Mouse (Mus musculus) limb, embryonic 11.5 days (tissue): ENCODE results near the gene Ngrn. TPM values are rescaled to one million over a fixed set of nuclear protein-coding genes. Genes with fewer than 3 reads are reported as not detected.
A peak's percentile ranks its signal among the peaks of the same experiment; 100 is the strongest.

Source experiments
- ATAC-seq: fragments of 200-750 bp; cut with Nextera tagmentation; 2 replicates; pipeline ENCODE4 v1.8.0; 2017; ENCODE audit warnings: low read depth; ENCODE audit not compliant: insufficient number of reproducible peaks, low FRiP score, low TSS enrichment
- DNase-seq: peaks from one replicate; pipeline ENCODE4 v3.0.0-alpha.2; 2015; ENCODE audit warnings: low spot score
- H3K27ac ChIP-seq: fragments of 300-500 bp; sonication (generic); replicated peaks from 2 replicates; pipeline ENCODE4 v1.5.1; 2014; ENCODE audit warnings: low read depth, mild to moderate bottlenecking, low read length
- H3K27me3 ChIP-seq: fragments of 300-500 bp; sonication (generic); 2 replicates; pipeline ENCODE4 v1.6.1; 2014; ENCODE audit warnings: mild to moderate bottlenecking, low read length, mixed read lengths; ENCODE audit not compliant: control insufficient read depth, insufficient read depth
- H3K36me3 ChIP-seq: fragments of 300-500 bp; sonication (generic); 2 replicates; pipeline ENCODE4 v1.6.1; 2014; ENCODE audit warnings: mild to moderate bottlenecking, low read length, moderate library complexity, mixed read lengths; ENCODE audit not compliant: control insufficient read depth, insufficient read depth
- H3K4me1 ChIP-seq: fragments of 300-500 bp; sonication (generic); 2 replicates; pipeline ENCODE4 v1.6.1; 2014; ENCODE audit warnings: low read length, mixed read lengths; ENCODE audit not compliant: control insufficient read depth, insufficient read depth
- H3K4me2 ChIP-seq: fragments of 300-500 bp; sonication (generic); 2 replicates; pipeline ENCODE4 v1.6.1; 2014; ENCODE audit warnings: low read depth, mild to moderate bottlenecking, moderate library complexity; ENCODE audit not compliant: severe bottlenecking
- H3K4me3 ChIP-seq: fragments of 300-500 bp; sonication (generic); 2 replicates; pipeline ENCODE4 v1.5.1; 2014; ENCODE audit warnings: low read depth, low read length
- H3K9ac ChIP-seq: fragments of 300-500 bp; sonication (generic); 2 replicates; pipeline ENCODE4 v1.6.1; 2014; ENCODE audit warnings: mild to moderate bottlenecking, low read length
- H3K9me3 ChIP-seq: fragments of 300-500 bp; sonication (generic); 2 replicates; pipeline ENCODE4 v1.6.1; 2016; ENCODE audit warnings: low read length; ENCODE audit not compliant: control insufficient read depth
- WGBS: fragments of 180-500 bp; shearing (Covaris S2); extraction: QIAGEN DNeasy Blood & Tissue Kit; methylation state at CpG from one replicate; pipeline ENCODE4 v1.1.7; 2014; 5-methylcytosine and 5-hydroxymethylcytosine counted together
- polyA plus RNA-seq: library from polyadenylated mRNA; unstranded; fragments of >200 nt; fragmentation: Nextera tagmentation; extraction: Ambion mirVana; gene quantifications from 2 replicates; pipeline ENCODE4 v1.2.1, GENCODE M21; 2014

Ngrn gene
- 47.4 and 49.0 TPM in 2 replicates for polyA plus RNA-seq

DNA sequence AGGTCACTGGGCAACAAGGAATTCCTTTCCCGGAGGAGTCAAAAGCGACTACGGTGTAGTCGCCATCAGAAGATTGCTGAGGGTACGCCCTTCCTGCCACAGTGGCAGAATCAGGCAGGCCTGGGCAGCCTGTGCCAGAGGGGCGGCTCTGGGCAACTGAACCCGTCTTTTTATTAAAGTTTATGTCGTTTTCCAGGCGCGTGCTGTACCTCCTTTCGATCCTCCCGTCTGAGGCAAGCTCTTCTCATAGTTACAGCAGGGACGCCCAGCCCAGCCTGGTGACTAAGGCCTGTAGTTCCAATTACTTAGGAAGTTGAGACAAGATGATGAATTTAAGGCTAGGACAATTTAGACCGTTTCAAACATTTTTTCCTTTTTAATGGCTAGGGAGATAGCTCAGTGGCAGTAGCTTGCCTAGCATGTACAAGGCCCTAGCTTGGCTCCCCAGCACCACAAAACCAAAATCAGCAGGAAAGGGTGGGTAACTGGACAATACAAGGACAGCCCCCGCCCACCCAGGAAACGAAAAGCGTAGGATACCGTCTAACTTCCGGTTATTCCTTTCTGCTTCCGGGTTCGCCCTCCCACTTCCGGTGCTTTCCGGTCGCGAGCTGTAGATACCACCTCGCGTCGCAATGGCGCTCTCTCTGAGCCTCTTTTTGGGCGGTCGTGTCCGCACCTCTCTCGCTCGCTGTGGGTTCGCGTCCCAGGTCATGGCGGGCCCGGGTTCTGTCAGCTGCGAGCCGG lies at the start of gene Ngrn:
TSS of gene Ngrn (plus strand) at position 591 of the 747 bp plus-strand sequence.
- peaks cover 6% of the 10 kb centered on the region for H3K36me3 ChIP-seq
- DNase-seq (peak; percentile 88), ATAC-seq (peak; percentile 84)
- no peaks in the 10 kb centered on the region for H3K9me3 ChIP-seq
- peak within 1 kb of the TSS; percentile 76 for H3K4me2 ChIP-seq
- H3K4me3 ChIP-seq = peak within 1 kb of the TSS; percentile 96
- WGBS = 26% methylated on average over 40 of the region's 40 CpGs
- peak within 1 kb of the TSS; percentile 38; the same call in 1 of the 2 replicates for H3K27ac ChIP-seq
- H3K27me3 ChIP-seq = no peaks in the 10 kb centered on the region
- H3K9ac ChIP-seq = peak within 1 kb of the TSS; percentile 79
- H3K4me1 ChIP-seq = 0 out of 2 replicates have a peak, but pooled peaks cover 5% of the 10 kb centered on the region

DNA sequence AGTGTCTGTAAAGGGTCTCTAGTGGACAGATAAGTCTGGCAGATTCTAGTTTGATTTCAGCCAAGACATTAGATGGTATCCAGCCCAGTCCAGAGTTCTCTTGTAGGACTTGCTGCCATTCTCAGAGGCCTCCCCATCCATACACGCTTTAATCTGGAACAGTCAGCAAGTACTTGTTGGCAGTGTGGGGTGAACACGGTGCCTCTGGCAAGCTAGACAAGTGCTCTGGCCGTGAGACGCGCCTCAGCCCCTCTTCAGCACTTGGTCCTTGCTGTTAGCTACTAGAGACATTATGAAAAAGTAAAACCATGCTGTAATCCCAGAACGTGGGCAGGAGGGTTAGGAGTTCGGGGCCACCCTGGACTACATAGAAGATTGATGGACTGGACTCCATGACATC lies 47.4 kb upstream of the Ngrn start:
- no peaks in the 10 kb centered on the region for H3K4me1 ChIP-seq
- no peaks in the 10 kb centered on the region for H3K27me3 ChIP-seq
- H3K4me2 ChIP-seq = no peak overlapping the region
- 94% methylated on average over 7 of the region's 7 CpGs for WGBS
- DNase-seq (no peak), ATAC-seq (no peak)
- no peaks in the 10 kb centered on the region for H3K9me3 ChIP-seq
- H3K27ac ChIP-seq = no peak overlapping the region
- H3K36me3 ChIP-seq = peaks cover 3% of the 10 kb centered on the region
- H3K4me3 ChIP-seq = no peak overlapping the region
- H3K9ac ChIP-seq = no peak overlapping the region

DNA sequence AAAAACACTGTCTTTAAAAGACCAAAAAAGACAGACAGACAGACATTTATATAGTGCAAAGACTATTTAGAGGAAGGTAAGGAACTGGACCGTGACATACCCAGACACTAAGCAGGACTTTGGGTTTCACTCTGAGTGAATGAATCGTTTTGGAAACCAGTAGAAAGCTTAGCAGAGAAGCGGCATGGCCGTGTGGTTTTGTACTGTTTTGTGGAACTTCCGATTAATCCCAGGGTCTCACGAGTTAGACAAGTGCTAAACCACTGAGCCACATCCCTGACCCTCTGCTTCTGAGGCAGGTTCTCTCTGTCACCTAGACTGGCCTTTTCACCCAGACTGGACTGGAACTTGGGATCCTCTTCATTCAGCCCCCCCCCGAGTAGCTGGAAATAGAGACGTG lies 46.6 kb upstream of the Ngrn start:
- 79% methylated on average over 8 of the region's 8 CpGs for WGBS
- H3K9ac ChIP-seq = no peak overlapping the region
- no peaks in the 10 kb centered on the region for H3K9me3 ChIP-seq
- no peak for DNase-seq
- no peak for ATAC-seq
- peaks cover 8% of the 10 kb centered on the region for H3K36me3 ChIP-seq
- no peaks in the 10 kb centered on the region for H3K4me1 ChIP-seq
- H3K4me3 ChIP-seq = no peak overlapping the region
- no peak overlapping the region for H3K27ac ChIP-seq
- H3K27me3 ChIP-seq = no peaks in the 10 kb centered on the region
- H3K4me2 ChIP-seq = no peak overlapping the region

DNA sequence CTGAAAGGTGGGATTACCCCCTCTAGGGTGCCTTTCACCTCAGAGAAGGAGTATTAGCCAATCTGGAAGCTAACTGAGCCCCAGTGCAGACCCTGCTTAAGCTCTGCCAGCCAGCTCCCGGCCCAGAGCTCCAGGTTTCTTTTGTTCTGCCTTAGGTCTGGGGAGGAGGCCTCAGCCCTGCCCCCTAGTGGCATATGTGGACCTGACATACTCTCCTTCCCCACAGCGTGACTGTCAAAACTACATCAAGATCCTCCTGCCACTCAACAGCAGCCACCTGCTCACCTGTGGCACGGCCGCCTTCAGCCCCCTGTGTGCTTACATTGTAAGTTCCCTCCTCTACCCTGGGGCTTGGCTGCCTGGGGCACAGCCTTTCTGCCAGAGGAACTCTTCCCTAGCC lies 45.6 kb upstream of the Ngrn start:
- Histone ChIP-seq H3K4me2 (no peak overlapping the region), H3K4me3 (no peak overlapping the region), H3K4me1 (no peaks in the 10 kb centered on the region), H3K9ac (peak overlapping the region; percentile 63), H3K9me3 (no peaks in the 10 kb centered on the region), H3K36me3 (peaks cover 12% of the 10 kb centered on the region), H3K27me3 (no peaks in the 10 kb centered on the region), H3K27ac (0 out of 2 replicates have a peak overlapping the region, but pooled peaks have one; percentile 14)
- ATAC-seq (peak; percentile 65), DNase-seq (peak; percentile 90)
- 25% methylated on average over 4 of the region's 4 CpGs for WGBS

DNA sequence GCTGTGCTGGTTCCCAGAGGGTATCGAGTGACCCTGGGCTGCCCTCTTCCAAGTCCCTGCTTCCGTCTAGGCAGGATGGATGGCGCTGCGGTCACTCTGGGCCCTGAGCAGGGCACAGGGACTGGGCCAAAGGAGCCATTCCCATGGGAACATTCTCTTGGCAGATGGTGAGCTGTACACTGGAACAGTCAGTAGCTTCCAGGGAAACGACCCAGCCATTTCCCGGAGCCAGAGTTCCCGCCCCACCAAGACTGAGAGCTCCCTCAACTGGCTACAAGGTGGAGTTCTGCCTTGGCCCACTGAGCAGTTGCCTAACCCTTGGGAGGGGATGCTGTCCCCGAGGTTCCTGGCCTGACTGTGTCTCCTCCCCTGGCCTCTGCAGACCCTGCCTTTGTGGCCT lies 44.4 kb upstream of the Ngrn start:
- H3K4me1 ChIP-seq = no peaks in the 10 kb centered on the region
- no peak overlapping the region for H3K4me3 ChIP-seq
- H3K9ac ChIP-seq = no peak overlapping the region
- H3K27ac ChIP-seq = no peak overlapping the region
- H3K9me3 ChIP-seq = no peaks in the 10 kb centered on the region
- WGBS = 86% methylated on average over 8 of the region's 8 CpGs
- H3K27me3 ChIP-seq = no peaks in the 10 kb centered on the region
- no peak for ATAC-seq
- DNase-seq = no peak
- peaks cover 12% of the 10 kb centered on the region for H3K36me3 ChIP-seq
- H3K4me2 ChIP-seq = no peak overlapping the region

DNA sequence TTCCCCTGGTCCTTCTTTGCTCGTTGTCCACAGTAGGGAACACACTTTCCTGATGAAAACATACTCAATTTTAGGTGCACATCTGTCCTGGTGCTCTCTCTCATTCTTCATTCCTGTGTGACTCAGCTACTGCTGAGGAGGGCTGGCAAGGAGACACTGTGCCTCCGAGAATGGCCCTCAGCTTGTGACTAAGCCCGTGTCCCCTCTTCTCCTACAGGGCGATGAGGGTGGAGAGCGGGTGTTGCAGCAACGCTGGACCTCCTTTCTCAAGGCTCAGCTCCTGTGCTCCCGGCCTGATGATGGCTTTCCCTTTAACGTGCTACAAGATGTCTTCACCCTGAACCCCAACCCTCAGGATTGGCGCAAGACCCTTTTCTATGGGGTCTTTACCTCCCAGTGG lies 42.3 kb upstream of the Ngrn start:
- Histone ChIP-seq H3K27me3 (no peaks in the 10 kb centered on the region), H3K4me2 (no peak overlapping the region), H3K4me3 (no peak overlapping the region), H3K9ac (0 out of 2 replicates have a peak overlapping the region, but pooled peaks have one; percentile 13), H3K9me3 (no peaks in the 10 kb centered on the region), H3K36me3 (peaks cover 13% of the 10 kb centered on the region), H3K4me1 (no peaks in the 10 kb centered on the region), H3K27ac (no peak overlapping the region)
- 91% methylated on average over 9 of the region's 9 CpGs for WGBS
- no peak for ATAC-seq
- no peak for DNase-seq

DNA sequence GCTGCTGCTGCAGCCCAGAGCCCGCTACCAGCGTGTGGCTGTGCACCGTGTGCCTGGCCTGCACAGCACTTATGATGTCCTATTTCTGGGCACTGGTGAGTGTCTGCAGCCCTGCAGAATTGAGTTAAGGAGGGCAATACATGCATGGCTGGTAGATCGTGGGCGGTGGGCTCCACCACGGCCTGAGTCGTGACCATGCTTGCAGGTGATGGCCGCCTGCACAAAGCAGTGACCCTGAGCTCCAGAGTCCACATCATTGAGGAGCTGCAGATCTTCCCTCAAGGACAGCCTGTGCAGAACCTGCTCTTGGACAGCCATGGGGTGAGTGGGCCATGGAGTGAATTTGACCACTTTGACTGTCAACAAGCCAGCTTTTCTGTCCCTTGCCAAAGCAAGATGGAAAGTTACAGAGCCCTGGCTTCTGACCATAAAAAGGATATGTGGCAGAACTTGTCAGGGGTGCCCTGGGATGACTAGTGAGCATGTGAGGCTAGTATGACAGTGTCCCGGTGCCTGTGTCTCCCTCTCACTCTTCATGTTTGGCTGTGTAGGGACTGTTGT lies 40.7 kb upstream of the Ngrn start:
- no peak for ATAC-seq
- DNase-seq = no peak
- Histone ChIP-seq H3K4me3 (no peak overlapping the region), H3K4me2 (no peak overlapping the region), H3K9ac (no peak overlapping the region), H3K4me1 (no peaks in the 10 kb centered on the region), H3K9me3 (no peaks in the 10 kb centered on the region), H3K36me3 (peaks cover 21% of the 10 kb centered on the region), H3K27ac (no peak overlapping the region), H3K27me3 (no peaks in the 10 kb centered on the region)
- WGBS = 90% methylated on average over 9 of the region's 9 CpGs

DNA sequence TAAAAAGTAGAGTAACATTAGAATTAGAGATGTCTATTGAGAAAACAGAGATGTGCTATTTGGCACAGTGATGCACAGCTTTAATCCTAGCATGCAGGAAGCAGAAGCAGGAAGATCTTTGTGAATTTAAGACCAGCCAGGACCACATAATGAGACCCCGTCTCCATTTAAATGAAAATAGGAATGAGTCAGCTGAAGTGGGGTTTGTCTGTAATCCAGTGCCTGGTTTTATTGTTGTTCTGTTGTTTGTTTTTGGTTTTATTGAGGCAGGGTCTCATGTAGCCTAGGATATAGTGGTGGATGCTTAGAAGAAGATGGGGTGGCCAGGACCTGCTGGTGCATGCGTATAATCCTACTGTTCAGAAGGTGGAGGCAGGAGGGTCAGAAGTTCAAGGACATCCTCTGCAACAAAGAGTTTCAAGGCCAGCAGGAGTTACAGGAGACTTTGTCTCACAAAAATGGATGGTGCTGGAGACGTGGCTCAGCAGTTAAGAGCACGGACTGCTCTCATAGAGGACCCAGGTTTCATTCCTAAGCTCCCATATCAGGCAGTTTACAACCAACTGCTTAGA lies 39.8 kb upstream of the Ngrn start:
- peaks cover 22% of the 10 kb centered on the region for H3K36me3 ChIP-seq

More for the DNA sequence above, 39.8 kb upstream of the Ngrn start:
- Histone ChIP-seq H3K9me3 (no peaks in the 10 kb centered on the region), H3K4me2 (no peak overlapping the region), H3K4me3 (no peak overlapping the region), H3K9ac (no peak overlapping the region), H3K4me1 (no peaks in the 10 kb centered on the region), H3K27ac (no peak overlapping the region), H3K27me3 (no peaks in the 10 kb centered on the region)
- DNase-seq (no peak), ATAC-seq (no peak)
- 90% methylated on average over 4 of the region's 4 CpGs for WGBS
